Mouse (Mus musculus) layer of hippocampus, postnatal 36 days (tissue): ENCODE data around the gene Cacna1d. TPM values are rescaled to one million over a fixed set of nuclear protein-coding genes. Genes with fewer than 3 reads are reported as not detected.

Experiments
- DNase-seq, 2 experiments: peaks; one replicate each; pipeline ENCODE4 v3.0.0; 2022
- total RNA-seq, 2 experiments: library from RNA; stranded (reverse); gene quantifications; 2 replicates each; pipeline ENCODE4 v1.2.3; 2021

The Cacna1d gene
- total RNA-seq, 2 experiments from 2014 or later: 41.8 to 60.0 TPM

DNA sequence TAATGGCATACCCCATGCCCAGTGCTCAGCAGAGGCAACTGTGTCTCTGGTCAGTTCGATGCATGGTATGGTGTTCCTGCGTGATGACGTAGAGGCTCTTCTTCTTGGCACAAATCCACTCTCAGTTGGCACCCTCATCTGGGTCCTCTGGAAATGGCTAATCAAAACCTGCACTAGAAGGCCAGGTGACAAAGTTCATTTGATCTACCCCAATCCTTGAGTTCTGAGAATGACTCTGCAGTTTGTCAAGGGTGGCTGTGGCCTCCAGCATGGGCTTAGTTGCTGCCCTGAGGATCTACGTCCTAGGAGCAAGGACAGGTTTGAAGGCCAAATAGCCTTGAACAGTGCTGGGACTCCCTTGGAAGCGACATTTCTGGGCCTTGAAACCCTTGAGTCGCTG, 472.4 kb downstream of the Cacna1d start:
- DNase-seq: no peak

DNA sequence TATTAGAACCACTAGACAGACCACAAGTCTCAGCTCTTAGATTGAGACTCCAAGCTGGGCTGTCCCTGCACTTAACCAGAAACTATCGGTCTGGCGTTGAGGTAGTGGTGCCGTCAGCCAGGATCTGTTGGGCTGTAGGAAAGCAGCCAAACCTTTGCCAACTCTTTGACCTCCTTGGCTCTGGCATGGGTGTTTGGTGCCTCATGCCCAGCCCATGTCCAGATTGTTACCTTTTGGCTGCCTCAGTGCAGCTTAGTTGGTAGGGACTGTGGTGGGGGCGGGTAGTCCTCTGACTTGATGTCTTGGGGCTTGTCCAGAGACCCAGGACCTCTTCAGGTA, 472.8 kb downstream of the Cacna1d start:
- DNase-seq: no peak

DNA sequence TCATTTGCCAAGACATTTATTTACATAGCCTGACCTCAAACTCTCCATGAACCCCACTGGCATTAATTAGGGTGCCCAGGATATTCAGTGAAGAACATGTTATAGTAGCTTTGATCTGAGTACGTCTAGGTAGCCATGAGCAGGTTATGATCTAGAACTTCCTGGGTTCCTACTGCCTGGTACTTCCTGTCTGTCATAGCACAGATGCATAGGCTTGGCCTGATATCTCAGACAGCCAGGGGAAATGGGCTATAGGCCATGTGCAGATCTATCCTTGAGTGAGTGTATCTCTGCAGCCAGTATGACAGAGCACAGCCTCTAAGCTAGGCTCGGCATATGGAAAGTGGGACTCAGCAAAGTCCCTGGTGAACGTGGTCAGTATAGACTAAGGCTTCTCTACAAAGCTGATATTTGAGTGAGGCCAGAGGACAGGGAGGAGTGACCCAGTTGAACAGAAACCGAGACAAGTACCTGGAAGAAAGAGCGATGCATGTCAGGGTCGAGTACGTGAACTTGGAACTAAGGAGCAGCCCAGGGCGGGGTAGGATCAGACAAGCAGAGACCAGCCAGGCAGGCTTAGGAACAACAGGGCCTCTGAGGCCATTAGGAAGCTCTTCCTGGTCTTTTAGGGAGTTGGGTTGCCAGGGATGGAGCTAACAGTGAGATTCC, 473.3 kb downstream of the Cacna1d start:
- DNase-seq: no peak

DNA sequence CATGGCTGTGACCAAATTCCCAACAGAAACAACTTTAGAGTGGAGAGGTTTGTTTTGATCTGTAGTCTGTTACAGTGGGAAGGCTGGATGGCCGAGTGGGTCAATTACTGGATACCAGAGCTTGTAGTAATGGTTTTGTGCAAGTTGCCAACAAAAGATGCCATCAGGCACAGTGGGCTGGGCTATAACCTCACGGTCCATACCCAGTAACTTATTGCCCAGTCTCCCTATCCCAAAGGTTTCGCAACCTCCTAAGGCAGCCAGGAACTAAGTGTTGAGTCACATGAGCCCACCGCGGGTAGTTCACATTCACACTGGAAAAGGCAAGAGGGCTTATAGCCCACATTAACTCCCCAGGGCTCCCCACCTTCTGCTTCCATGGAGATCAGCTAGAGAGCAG, 474.6 kb downstream of the Cacna1d start:
- DNase-seq: no peak

DNA sequence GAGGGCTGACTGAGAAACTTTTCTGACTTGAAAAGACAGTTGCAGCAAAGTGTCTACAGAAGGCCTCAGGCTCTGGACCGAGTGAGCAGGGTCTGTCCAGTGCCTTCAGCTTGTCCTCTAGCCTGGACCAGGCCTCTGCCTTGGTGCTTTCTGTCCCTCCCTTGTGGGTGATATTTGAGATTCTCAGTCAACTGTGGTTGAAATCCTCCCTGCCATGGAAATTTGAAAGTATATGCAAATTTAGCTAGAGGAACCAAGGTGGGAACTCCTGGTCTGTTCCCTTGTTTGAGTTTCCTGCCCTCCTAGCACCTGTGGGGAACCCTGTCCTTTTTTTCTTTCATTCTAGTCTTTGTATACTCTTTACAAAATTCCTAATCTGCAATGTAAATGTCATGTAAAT, 476.2 kb downstream of the Cacna1d start:
- no peak for DNase-seq

DNA sequence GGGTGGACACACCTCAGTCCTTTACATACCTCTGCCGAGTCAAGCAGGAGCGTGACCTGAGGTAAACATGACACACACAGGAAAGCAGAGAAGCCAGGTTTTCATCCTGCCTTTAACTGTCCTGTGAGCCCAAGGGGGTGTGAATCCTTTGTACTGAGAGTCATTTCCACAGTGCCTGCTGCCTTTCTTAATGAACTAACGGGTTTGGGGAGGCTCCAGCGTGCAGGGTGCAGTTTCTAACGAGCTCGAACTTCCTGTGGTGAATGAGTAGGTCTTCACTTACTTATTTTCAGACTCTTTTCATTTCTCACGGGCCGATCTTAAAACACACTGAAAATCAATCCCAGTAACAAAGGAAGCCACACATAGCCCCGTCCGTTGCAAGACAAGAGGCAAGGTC, 476.8 kb downstream of the Cacna1d start:
- DNase-seq: no peak

DNA sequence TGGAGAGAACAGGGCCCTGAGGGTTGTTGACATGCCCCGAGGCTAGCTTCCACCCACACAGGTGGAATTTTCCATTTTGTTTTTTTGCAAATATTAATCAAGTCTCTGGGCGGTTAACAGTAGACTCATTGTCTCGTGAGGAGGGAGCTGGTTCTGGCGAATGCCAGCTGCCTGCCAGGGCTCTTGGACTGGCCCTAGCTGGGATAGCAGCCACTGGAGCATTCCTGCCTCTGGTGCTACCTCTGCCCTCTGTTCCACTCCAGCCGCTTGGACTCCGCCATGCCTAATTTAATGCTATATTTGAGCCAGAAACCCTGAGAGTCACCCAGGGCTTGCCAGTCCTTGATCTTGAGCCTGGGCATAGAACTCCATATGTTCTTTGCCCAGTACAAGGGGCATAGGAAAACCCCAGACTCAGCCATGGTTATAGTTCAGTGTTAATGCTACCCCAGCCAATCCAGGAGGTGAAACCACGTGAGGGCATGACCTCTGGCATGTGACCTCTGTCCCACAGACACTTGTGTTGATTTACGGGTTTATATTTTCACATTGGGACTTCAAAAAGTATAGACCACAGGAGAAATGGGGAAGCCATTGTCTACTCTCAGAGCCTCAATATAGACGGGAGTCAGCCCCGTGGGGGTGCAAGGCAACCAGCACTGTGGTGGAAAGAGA, 479.2 kb downstream of the Cacna1d start:
- DNase-seq: peak; percentile 31 to 57

DNA sequence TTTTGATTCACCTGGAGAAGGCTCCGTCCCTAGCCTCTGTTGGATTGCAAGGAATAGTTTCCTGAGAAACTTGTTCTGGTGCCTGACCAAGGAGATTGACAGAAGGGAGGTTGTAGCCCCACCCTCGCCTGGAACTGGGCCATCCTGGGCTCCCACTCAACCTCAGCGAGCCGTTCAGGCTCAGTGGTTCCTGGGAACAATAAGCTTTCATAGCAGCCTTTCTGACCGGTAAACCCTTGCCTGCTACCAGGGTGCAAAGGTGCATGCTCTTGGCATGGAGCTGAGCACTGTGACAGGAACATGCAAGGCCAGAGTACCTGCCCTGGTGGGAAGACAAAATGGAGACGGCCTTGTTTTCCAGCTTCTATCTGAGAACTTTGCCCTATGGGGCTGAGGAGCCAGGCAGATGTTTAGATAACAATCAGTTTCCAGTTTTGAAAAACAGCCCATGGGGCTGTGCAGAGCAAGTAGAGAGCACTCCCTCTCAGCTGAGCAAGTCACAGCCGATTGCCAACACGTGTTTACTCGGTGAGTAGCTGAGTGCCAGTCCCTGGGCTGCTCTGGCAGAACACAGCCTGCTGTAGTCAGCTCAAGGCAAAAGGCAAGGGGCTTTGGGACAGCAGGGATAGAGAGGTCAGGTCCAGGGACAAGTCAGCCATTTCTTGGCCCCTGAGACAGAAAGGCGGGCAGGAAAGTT, 481.2 kb downstream of the Cacna1d start:
- DNase-seq: peak; percentile 65 to 70

DNA sequence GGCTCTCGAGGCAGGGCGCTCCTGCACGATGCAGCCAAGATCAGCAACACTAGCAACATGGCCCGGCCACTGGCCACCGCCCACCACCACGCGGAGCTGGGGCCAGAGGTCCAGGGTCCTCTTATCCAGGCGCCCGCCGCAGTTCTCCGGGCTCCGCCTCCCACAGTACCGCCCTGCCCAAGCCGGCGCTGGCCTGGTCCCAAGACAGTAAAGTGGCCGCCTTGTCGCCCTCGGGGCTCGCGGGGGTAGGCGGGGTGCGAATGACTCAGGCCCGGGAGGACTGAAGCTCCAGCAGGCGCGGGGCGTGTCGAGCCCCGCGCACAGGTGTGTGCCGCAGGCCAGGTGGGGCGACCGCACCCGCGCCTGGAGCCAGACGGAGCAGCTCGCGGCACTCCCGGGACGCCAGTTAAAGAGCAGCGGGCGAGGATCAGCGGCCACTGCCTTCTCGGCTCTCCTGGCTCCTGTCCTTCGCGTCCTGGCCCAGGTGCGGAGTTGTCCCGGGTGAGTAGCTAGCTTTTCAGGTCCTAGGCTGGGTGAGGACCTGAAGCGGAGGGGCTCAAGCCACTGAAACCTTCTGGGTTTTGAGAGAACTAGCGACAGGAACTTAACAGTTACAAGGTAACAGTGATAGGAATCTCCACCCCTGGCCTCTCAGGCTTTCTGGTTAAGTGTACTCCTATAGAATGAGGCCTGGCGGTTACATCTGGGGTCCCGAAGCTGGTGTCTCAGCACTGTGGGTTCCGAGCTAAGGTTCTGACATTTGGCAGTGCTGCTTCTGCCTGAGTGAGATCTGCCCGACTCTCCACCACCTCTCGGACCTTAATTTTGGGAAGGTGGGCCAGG, 482.3 kb downstream of the Cacna1d start, which contains the start of the genes Il17rb and Chdh:
Gene Il17rb, minus strand, starts transcription at position 164 of the 843 bp plus-strand sequence.
Gene Chdh, plus strand, starts transcription at position 291 of the 843 bp plus-strand sequence.
- peak; percentile 28 to 30 for DNase-seq

DNA sequence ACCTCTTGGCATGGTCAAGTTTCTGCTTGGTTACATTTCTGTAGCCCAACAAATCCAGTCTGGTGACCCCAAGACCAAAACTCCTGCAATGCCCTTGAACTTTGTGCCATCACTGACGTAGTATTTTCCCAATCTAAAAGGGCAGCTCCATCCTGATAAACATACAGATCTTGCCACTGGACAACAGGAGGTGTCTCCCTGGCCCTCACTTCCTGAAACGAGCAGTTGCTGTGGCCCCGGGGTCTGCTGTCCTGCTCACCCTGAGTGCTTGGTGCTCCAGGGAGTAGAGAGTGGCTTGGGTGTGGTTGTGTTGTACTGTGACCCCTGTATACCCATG, 491.8 kb downstream of the Cacna1d start:
- DNase-seq: no peak

DNA sequence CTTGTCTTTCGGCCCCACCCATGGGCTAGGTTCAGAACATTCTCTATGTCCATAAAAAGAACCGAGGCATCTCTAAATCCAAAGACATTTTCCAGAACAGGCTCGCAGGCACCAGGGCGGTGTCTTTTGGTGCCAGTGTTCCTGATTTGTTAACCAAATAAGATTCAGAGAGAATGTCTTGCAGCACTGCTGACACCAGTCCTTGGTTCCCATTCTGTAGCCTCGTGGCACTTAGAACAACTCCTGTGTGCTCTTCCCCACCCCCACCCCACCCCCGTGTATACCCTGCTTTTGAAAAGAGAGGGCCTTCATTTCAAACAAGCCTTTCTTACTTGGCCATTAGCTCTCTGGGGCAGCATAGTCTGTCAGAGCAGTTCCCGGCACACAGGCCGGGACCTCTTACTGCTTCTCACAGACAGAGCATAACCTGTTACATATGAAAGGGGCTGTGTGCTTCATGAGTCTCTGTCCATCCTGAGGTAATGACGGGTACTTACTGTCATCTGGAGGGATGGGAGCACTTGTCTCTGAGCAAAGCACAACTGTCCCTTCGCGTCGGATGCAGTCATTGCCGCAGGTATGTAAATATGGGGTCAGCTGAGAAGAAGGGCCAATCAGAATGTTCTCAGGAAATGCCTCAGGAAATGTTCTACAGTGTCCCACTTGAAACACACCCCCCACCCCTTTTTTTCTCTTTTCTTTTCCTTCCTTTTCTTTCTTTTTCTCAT, 492.3 kb downstream of the Cacna1d start:
- DNase-seq: no peak

DNA sequence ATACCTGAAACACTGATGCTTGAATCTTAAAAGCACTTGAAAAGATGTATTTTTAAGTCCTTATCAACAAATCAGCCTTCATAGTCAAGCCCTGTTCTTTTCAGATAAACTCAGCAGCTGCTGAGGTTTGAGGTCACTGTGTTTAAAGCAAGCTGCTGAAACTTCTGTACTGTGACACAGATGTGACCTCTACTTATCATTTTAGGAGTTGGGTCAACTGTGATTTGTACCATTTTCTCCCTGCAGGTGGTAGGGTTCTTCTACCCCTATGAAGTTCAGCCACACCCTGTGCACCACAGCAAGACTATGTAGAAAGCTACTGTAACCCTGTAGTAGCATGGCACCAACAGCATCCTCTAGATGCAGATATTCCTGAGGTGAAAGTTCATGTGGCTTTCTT, 493.9 kb downstream of the Cacna1d start:
- DNase-seq: no peak

DNA sequence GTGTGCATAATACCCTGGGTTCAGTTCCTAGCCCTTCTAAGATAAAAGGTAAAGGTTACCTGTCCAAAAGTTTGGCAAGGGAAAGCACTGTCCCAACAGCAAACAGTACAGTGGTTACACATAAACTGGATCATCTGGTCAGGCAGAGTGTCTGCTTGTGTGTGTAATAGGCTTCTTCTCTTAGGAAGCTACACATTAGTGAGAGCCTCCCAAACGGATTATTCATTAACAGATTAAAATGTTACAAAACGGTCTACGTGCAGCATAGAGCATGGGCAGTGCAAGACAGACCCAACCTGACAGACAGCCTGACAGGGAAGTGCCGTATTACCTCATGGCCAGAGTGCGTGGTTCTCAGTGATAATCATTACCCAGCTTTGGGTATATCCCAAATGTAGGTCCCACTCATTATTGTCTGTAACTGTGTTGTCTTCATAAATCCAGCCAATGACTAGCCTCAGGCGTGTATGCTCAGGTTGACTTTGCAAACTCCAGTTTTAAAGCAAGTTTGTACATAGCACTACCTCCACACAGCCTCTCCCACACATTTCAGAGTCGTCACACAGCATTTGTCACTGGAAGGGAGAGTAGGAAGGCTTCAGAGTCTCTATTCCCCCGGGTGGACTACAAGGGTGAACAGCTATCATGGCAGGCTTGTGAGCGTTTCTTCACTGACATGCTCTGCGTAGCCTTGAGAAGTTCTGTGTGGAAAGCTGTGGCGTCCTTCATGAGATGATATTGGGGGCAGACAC, 495.1 kb downstream of the Cacna1d start:
- DNase-seq: no peak

DNA sequence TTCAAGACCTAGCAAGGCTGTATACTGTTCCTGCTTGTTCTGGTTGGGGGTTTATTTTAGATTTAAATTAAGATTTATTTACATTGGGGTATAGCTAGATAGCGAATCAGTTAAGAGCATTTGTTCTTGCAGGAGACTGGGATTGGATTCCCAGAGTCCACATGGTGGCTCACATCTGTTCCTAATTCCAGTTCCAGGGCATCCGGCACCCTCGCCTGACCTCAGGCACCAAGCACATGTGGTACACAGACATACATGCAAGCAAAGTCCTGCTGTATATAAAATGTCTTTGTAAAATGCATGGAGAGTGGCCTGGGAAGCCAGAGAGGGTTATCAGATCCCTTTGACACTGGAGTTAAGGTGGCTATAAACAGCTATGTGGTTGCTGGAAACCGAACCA, 496.3 kb downstream of the Cacna1d start:
- DNase-seq: no peak

Other genes starting within 250 kb of the Cacna1d start
- gene Dcp1a, start 11.9 kb downstream of the Cacna1d start, total RNA-seq: 10 to 100 TPM; 20.0 to 24.8 TPM
- 100 to 1,000 TPM; 147 to 168 TPM for gene Tkt, start 56.9 kb upstream of the Cacna1d start, total RNA-seq
- gene Prkcd, start 134.8 kb upstream of the Cacna1d start, total RNA-seq: 10 to 100 TPM; 33.5 to 38.1 TPM
- 10 to 100 TPM; 11.2 to 12.7 TPM for gene Rft1, start 162.9 kb upstream of the Cacna1d start, total RNA-seq
- 10 to 100 TPM; 32.3 to 33.0 TPM for gene Sfmbt1, start 223.4 kb upstream of the Cacna1d start, total RNA-seq